Mouse (Mus musculus): ENCODE data around the gene Egfr. TPM values are rescaled to one million over a fixed set of nuclear protein-coding genes. Genes with fewer than 3 reads are reported as not detected.

Egfr gene
- total and polyA plus RNA-seq, 2 experiments from 2014 or later = 6.6 to 15.3 TPM

- WGBS = 50% methylated on average over 2 of the region's 2 CpGs
- TF ChIP-seq CTCF (IDR thresholded peaks at IDR 0.05; ENCODE audit: low read depth) = no peak
These were observed 9.2 kb downstream of the Egfr start for GRCm38 (mm10) chr11:16761184-16761583.

GRCm38 (mm10) chr11:16766038-16766815 lies 14.2 kb downstream of the Egfr start:
- Histone ChIP-seq H3K4me2 (ENCODE audit: low read depth) (no peak overlapping the region), H3K9me3 (ENCODE audit: low read length) (no peaks in the 10 kb centered on the region), H3K36me3 (ENCODE audit: insufficient read depth) (no peaks in the 10 kb centered on the region), H3K27me3 (ENCODE audit: insufficient read depth, low read length) (no peaks in the 10 kb centered on the region), H3K4me1 (ENCODE audit: insufficient read depth) (no peaks in the 10 kb centered on the region), H3K27ac (ENCODE audit: low read depth, low read length) (no peak overlapping the region), H3K4me3 (ENCODE audit: low read depth, low read length) (no peak overlapping the region), H3K9ac (no peak overlapping the region)
- no peak for DNase-seq
- TF ChIP-seq CTCF (IDR thresholded peaks at IDR 0.05; ENCODE audit: low read depth) = no peak
- 61% methylated on average over 9 of the region's 9 CpGs for WGBS
- ATAC-seq = 0 out of 2 replicates have a peak, but pooled peaks have one; percentile 14

More at GRCm38 (mm10) chr11:16761184-16761583, 9.2 kb downstream of the Egfr start:
- H3K9ac ChIP-seq = no peak overlapping the region
- no peaks in the 10 kb centered on the region for H3K9me3 ChIP-seq (ENCODE audit: low read length)
- H3K4me3 ChIP-seq (ENCODE audit: low read depth, low read length) = no peak overlapping the region
- H3K4me1 ChIP-seq (ENCODE audit: insufficient read depth) = no peaks in the 10 kb centered on the region
- DNase-seq = no peak
- ATAC-seq = peak; percentile 59
- H3K4me2 ChIP-seq (ENCODE audit: low read depth) = no peak overlapping the region
- H3K36me3 ChIP-seq (ENCODE audit: insufficient read depth) = no peaks in the 10 kb centered on the region
- H3K27me3 ChIP-seq (ENCODE audit: insufficient read depth, low read length) = no peaks in the 10 kb centered on the region
- H3K27ac ChIP-seq (ENCODE audit: low read depth, low read length) = no peak overlapping the region

- Histone ChIP-seq H3K27me3 (ENCODE audit: insufficient read depth, low read length) (no peaks in the 10 kb centered on the region), H3K4me1 (ENCODE audit: insufficient read depth) (no peaks in the 10 kb centered on the region), H3K4me2 (ENCODE audit: low read depth) (no peak overlapping the region), H3K9me3 (ENCODE audit: low read length) (no peaks in the 10 kb centered on the region), H3K9ac (no peak overlapping the region), H3K4me3 (ENCODE audit: low read depth, low read length) (no peak overlapping the region), H3K27ac (ENCODE audit: low read depth, low read length) (no peak overlapping the region), H3K36me3 (ENCODE audit: insufficient read depth) (no peaks in the 10 kb centered on the region)
- DNase-seq (no peak), ATAC-seq (no peak)
- TF ChIP-seq CTCF (IDR thresholded peaks at IDR 0.05; ENCODE audit: low read depth) = no peak
- 93% methylated on average over 2 of the region's 2 CpGs for WGBS
These were observed 16.0 kb downstream of the Egfr start for GRCm38 (mm10) chr11:16767984-16768383.

- DNase-seq (no peak), ATAC-seq (no peak)
- no peak overlapping the region for H3K4me3 ChIP-seq (ENCODE audit: low read depth, low read length)
- no peaks in the 10 kb centered on the region for H3K27me3 ChIP-seq (ENCODE audit: insufficient read depth, low read length)
- no peak overlapping the region for H3K27ac ChIP-seq (ENCODE audit: low read depth, low read length)
- TF ChIP-seq CTCF (IDR thresholded peaks at IDR 0.05; ENCODE audit: low read depth) = no peak
- no peak overlapping the region for H3K9ac ChIP-seq
- no peaks in the 10 kb centered on the region for H3K36me3 ChIP-seq (ENCODE audit: insufficient read depth)
- WGBS = 87% methylated on average over 4 of the region's 4 CpGs
- no peaks in the 10 kb centered on the region for H3K4me1 ChIP-seq (ENCODE audit: insufficient read depth)
- H3K4me2 ChIP-seq (ENCODE audit: low read depth) = no peak overlapping the region
- H3K9me3 ChIP-seq (ENCODE audit: low read length) = no peaks in the 10 kb centered on the region
These were observed 17.3 kb downstream of the Egfr start for GRCm38 (mm10) chr11:16769276-16769675.

DNA sequence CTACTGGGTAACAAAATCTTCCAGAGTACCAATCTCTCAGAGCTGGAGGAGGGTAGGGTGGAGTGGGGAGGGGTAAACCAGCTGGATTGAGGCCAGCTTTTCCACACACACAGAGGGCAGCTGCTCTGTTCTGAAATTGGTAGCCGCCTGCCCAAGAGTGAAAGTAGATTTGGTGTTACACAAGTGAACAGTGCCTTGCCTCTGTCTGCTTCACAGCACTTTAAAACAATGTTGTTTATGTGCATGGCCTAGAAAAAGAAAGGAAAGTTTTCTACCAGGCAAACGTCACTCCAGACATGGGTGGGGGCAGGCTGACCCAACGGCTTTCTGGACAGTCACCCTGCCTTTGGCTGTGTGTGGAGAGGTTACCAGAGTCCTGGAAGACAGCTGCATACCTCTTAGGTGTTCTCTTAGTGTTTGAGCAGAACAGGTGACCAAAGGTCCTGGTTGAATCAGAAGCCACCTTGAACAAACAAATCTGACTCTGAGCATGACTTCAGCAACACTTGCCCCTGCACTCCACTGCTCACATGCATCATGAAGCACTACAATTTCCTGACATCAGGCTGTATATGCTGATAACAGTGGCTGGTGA lies 17.8 kb downstream of the Egfr start:
- Histone ChIP-seq H3K4me3 (ENCODE audit: low read depth, low read length) (no peak overlapping the region), H3K36me3 (ENCODE audit: insufficient read depth) (no peaks in the 10 kb centered on the region), H3K9ac (no peak overlapping the region), H3K4me2 (ENCODE audit: low read depth) (no peak overlapping the region), H3K27me3 (ENCODE audit: insufficient read depth, low read length) (no peaks in the 10 kb centered on the region), H3K27ac (ENCODE audit: low read depth, low read length) (no peak overlapping the region), H3K9me3 (ENCODE audit: low read length) (no peaks in the 10 kb centered on the region), H3K4me1 (ENCODE audit: insufficient read depth) (no peaks in the 10 kb centered on the region)
- WGBS = 30% methylated on average over 3 of the region's 3 CpGs
- peak; percentile 63 for ATAC-seq
- no peak for DNase-seq
- TF ChIP-seq CTCF (IDR thresholded peaks at IDR 0.05; ENCODE audit: low read depth) = no peak

- TF ChIP-seq CTCF (IDR thresholded peaks at IDR 0.05; ENCODE audit: low read depth) = no peak
- H3K4me2 ChIP-seq (ENCODE audit: low read depth) = no peak overlapping the region
- H3K27me3 ChIP-seq (ENCODE audit: insufficient read depth, low read length) = no peaks in the 10 kb centered on the region
These were observed 19.0 kb downstream of the Egfr start for GRCm38 (mm10) chr11:16770966-16771365.

GRCm38 (mm10) chr11:16772717-16773116 lies 20.7 kb downstream of the Egfr start:
- 57% methylated on average over 4 of the region's 4 CpGs for WGBS
- Histone ChIP-seq H3K4me1 (ENCODE audit: insufficient read depth) (no peaks in the 10 kb centered on the region), H3K27ac (ENCODE audit: low read depth, low read length) (no peak overlapping the region), H3K27me3 (ENCODE audit: insufficient read depth, low read length) (no peaks in the 10 kb centered on the region), H3K9me3 (ENCODE audit: low read length) (no peaks in the 10 kb centered on the region), H3K4me3 (ENCODE audit: low read depth, low read length) (no peak overlapping the region), H3K4me2 (ENCODE audit: low read depth) (no peak overlapping the region), H3K36me3 (ENCODE audit: insufficient read depth) (no peaks in the 10 kb centered on the region), H3K9ac (no peak overlapping the region)
- ATAC-seq (no peak), DNase-seq (no peak)
- TF ChIP-seq CTCF (IDR thresholded peaks at IDR 0.05; ENCODE audit: low read depth) = no peak

More at GRCm38 (mm10) chr11:16770966-16771365, 19.0 kb downstream of the Egfr start:
- DNase-seq = no peak
- Histone ChIP-seq H3K9ac (no peak overlapping the region), H3K9me3 (ENCODE audit: low read length) (no peaks in the 10 kb centered on the region), H3K36me3 (ENCODE audit: insufficient read depth) (no peaks in the 10 kb centered on the region), H3K27ac (ENCODE audit: low read depth, low read length) (no peak overlapping the region), H3K4me1 (ENCODE audit: insufficient read depth) (no peaks in the 10 kb centered on the region), H3K4me3 (ENCODE audit: low read depth, low read length) (no peak overlapping the region)
- no peak for ATAC-seq
- WGBS = 88% methylated on average over 4 of the region's 4 CpGs
